Mouse (Mus musculus) ES-E14 (cell line): ENCODE measurements around the gene Nos1.

Source experiments
- HCFC1 ChIP-seq: IDR thresholded peaks from 2 replicates; pipeline ENCODE4 v1.6.1; 2012; ENCODE audit warnings: low read length, inconsistent platforms, borderline replicate concordance; ENCODE audit not compliant: insufficient read depth
- MAFK ChIP-seq: IDR thresholded peaks from 2 replicates; pipeline ENCODE4 v1.6.1; 2014; ENCODE audit warnings: mild to moderate bottlenecking, low read depth, low read length, inconsistent platforms; ENCODE audit not compliant: insufficient read depth
- ZC3H11A ChIP-seq: IDR thresholded peaks from 2 replicates; pipeline ENCODE4 v1.6.1; 2012; ENCODE audit warnings: low read depth, mild to moderate bottlenecking, inconsistent platforms, low read length, borderline replicate concordance
- ZNF384 ChIP-seq: IDR thresholded peaks from 2 replicates; pipeline ENCODE4 v1.6.1; 2012; ENCODE audit warnings: low read depth, low read length, inconsistent platforms

GRCm38 (mm10) chr5:117823811-117824210 lies 43.0 kb downstream of the Nos1 start:
- TF ChIP-seq ZNF384, result no peak
- no peak for TF ChIP-seq HCFC1
- no peak for TF ChIP-seq MAFK
- no peak for TF ChIP-seq ZC3H11A
